Comparison of ENCODE assay signal across 11 mouse cellular contexts in genomic region chr9:44005305-44005704, GRCm38 (mm10).
"Had no signal": no experiment of that assay in that cellular context is flagged by ENCODE, and none has a peak within 500 bp of the region (broad histone marks: within the 10 kb centered on the region; RNA-seq: fewer than 3 reads in every experiment).

No protein-coding gene starts in this region.

- ATAC-seq: liver, postnatal 0 days; lung, postnatal 0 days; midbrain, embryonic 13.5 days; midbrain, embryonic 15.5 days had no signal

- DNase-seq: liver, postnatal 0 days; lung, adult 2 months; lung, postnatal 14 days; lung, postnatal 36 days; right cerebral cortex, postnatal 14 days; thymus, adult 2 months; thymus, postnatal 25 days; thymus, postnatal 4 days had no signal
